Mouse (Mus musculus) left cerebral cortex, postnatal 4 days (tissue): ENCODE data around the gene Lsp1. TPM values are rescaled to one million over a fixed set of nuclear protein-coding genes. Genes with fewer than 3 reads are reported as not detected.

ENCODE experiments used
- DNase-seq: peaks from one replicate; pipeline ENCODE4 v3.0.0-alpha.2; 2022
- intact Hi-C: fragments of 180-260 bp; cut with DNase I; formaldehyde crosslinking; loops from one replicate; pipeline ENCODE4 v1.15.1; 2025
- total RNA-seq, 2 experiments: library from RNA; stranded (reverse); gene quantifications; 2 replicates each; pipeline ENCODE4 v1.2.3; 2021

The Lsp1 gene
- total RNA-seq, 2 experiments from 2014 or later, result 5.5 to 5.7 TPM

- intact Hi-C loops, result no loop called here
- no peak for DNase-seq
Measured at GRCm38 (mm10) chr7:142498575-142498974, 38.0 kb downstream of the Lsp1 start, which contains the start of gene Tnnt3. Gene Tnnt3, plus strand, starts transcription at chr7:142498836.

GRCm38 (mm10) chr7:142499010-142499721 lies 38.6 kb downstream of the Lsp1 start:
- intact Hi-C loops, result no loop called here
- DNase-seq, result no peak

- no peak for DNase-seq
- intact Hi-C loops, result no loop called here
Measured at GRCm38 (mm10) chr7:142500032-142500431, 39.4 kb downstream of the Lsp1 start.

- intact Hi-C loops, result no loop called here
Measured at GRCm38 (mm10) chr7:142503206-142503605, 42.6 kb downstream of the Lsp1 start.

GRCm38 (mm10) chr7:142505942-142506341 lies 45.3 kb downstream of the Lsp1 start:
- intact Hi-C loops, result no loop called here
- DNase-seq, result peak; percentile 26

More at GRCm38 (mm10) chr7:142503206-142503605, 42.6 kb downstream of the Lsp1 start:
- DNase-seq, result no peak

GRCm38 (mm10) chr7:142506501-142506900 lies 45.9 kb downstream of the Lsp1 start:
- DNase-seq, result peak; percentile 21
- intact Hi-C loops, result no loop called here

GRCm38 (mm10) chr7:142507453-142507852 lies 46.8 kb downstream of the Lsp1 start:
- DNase-seq, result no peak
- intact Hi-C loops, result no loop called here

GRCm38 (mm10) chr7:142509518-142509917 lies 48.9 kb downstream of the Lsp1 start:
- intact Hi-C loops, result no loop called here
- DNase-seq, result no peak

- intact Hi-C loops, result no loop called here
- peak; percentile 46 for DNase-seq
Measured at GRCm38 (mm10) chr7:142510021-142510777, 49.6 kb downstream of the Lsp1 start.

- intact Hi-C loops, result no loop called here
- DNase-seq, result no peak
Measured at GRCm38 (mm10) chr7:142514048-142514447, 53.4 kb downstream of the Lsp1 start.

GRCm38 (mm10) chr7:142516221-142516978 lies 55.8 kb downstream of the Lsp1 start:
- peak; percentile 21 for DNase-seq
- intact Hi-C loops, result no loop called here

- intact Hi-C loops, result no loop called here
Measured at GRCm38 (mm10) chr7:142517531-142517930, 56.9 kb downstream of the Lsp1 start.

GRCm38 (mm10) chr7:142520331-142520730 lies 59.7 kb downstream of the Lsp1 start:
- no peak for DNase-seq
- intact Hi-C loops, result no loop called here

More at GRCm38 (mm10) chr7:142517531-142517930, 56.9 kb downstream of the Lsp1 start:
- DNase-seq, result no peak

GRCm38 (mm10) chr7:142522352-142522751 lies 61.7 kb downstream of the Lsp1 start:
- no peak for DNase-seq
- intact Hi-C loops, result no loop called here

GRCm38 (mm10) chr7:142523200-142523990 lies 62.8 kb downstream of the Lsp1 start:
- DNase-seq, result no peak
- intact Hi-C loops, result no loop called here

GRCm38 (mm10) chr7:142525342-142526178 lies 65.0 kb downstream of the Lsp1 start:
- intact Hi-C loops, result no loop called here
- DNase-seq, result no peak

GRCm38 (mm10) chr7:142529350-142529749 lies 68.7 kb downstream of the Lsp1 start:
- DNase-seq, result no peak
- intact Hi-C loops, result no loop called here

- intact Hi-C loops, result no loop called here
- DNase-seq, result no peak
Measured at GRCm38 (mm10) chr7:142531973-142532521, 71.4 kb downstream of the Lsp1 start.

- intact Hi-C loops, result no loop called here
- no peak for DNase-seq
Measured at GRCm38 (mm10) chr7:142532671-142533058, 72.1 kb downstream of the Lsp1 start, which contains the start of gene Mrpl23. Gene Mrpl23, plus strand, starts transcription at chr7:142532686.
